ENCODE assay signal across 8 mouse cellular contexts in genomic region chr17:6380182-6380841, GRCm38 (mm10). TPM values are rescaled to one million over a fixed set of nuclear protein-coding genes. Genes with fewer than 3 reads are reported as not detected.
A peak's percentile ranks its signal among the peaks of the same experiment; 100 is the strongest.
DNase-seq lines count a peak whose midpoint lies in the region; ATAC-seq lines count a peak whose summit lies in the region.
"Not testable (repeated sequence)": the region's sequence is repeated elsewhere in the genome, so short reads cannot be mapped to it uniquely, and the experiment has no call there.

No protein-coding gene starts in this region.

- H3K4me2 ChIP-seq in embryonic facial prominence, embryonic 15.5 days (replicated peaks); forebrain, embryonic 15.5 days (replicated peaks); hindbrain, embryonic 13.5 days; limb, embryonic 11.5 days (ENCODE audit: low read depth, severe bottlenecking); midbrain, embryonic 11.5 days; midbrain, embryonic 16.5 days (ENCODE audit: low read length); neural tube, embryonic 14.5 days (ENCODE audit: low read depth, low read length): not testable (repeated sequence)

- H3K27me3 ChIP-seq in embryonic facial prominence, embryonic 15.5 days; forebrain, embryonic 15.5 days; hindbrain, embryonic 13.5 days; limb, embryonic 11.5 days (ENCODE audit: control insufficient read depth, insufficient read depth, low read length); midbrain, embryonic 11.5 days (ENCODE audit: control insufficient read depth, insufficient read depth, low read length); midbrain, embryonic 16.5 days (ENCODE audit: control insufficient read depth, insufficient read depth, low read depth, low read length); neural tube, embryonic 14.5 days (ENCODE audit: control insufficient read depth, insufficient read depth, low read length): not testable (repeated sequence)

- H3K27ac ChIP-seq in embryonic facial prominence, embryonic 15.5 days (replicated peaks); forebrain, embryonic 15.5 days (replicated peaks); hindbrain, embryonic 13.5 days; limb, embryonic 11.5 days (replicated peaks; ENCODE audit: low read depth, low read length); midbrain, embryonic 11.5 days (ENCODE audit: low read depth, low read length); midbrain, embryonic 16.5 days (ENCODE audit: low read length); neural tube, embryonic 14.5 days (ENCODE audit: low read depth, low read length): not testable (repeated sequence)

- not testable (repeated sequence) for H3K9me3 ChIP-seq in embryonic facial prominence, embryonic 15.5 days (replicated peaks); forebrain, embryonic 15.5 days; hindbrain, embryonic 13.5 days; limb, embryonic 11.5 days (ENCODE audit: control insufficient read depth, low read length); midbrain, embryonic 11.5 days (ENCODE audit: control insufficient read depth, low read length); midbrain, embryonic 16.5 days (replicated peaks; ENCODE audit: control insufficient read depth, low read length, poor library complexity, severe bottlenecking); neural tube, embryonic 14.5 days (ENCODE audit: control insufficient read depth, low read length)

- H3K4me3 ChIP-seq in embryonic facial prominence, embryonic 15.5 days (replicated peaks); forebrain, embryonic 15.5 days; hindbrain, embryonic 13.5 days; limb, embryonic 11.5 days (ENCODE audit: low read depth, low read length); midbrain, embryonic 11.5 days (ENCODE audit: low read depth, low read length); midbrain, embryonic 16.5 days (ENCODE audit: low read depth, low read length); neural tube, embryonic 14.5 days (ENCODE audit: low read depth, low read length): not testable (repeated sequence)

- not testable (repeated sequence) for H3K9ac ChIP-seq in embryonic facial prominence, embryonic 15.5 days; forebrain, embryonic 15.5 days (replicated peaks); hindbrain, embryonic 13.5 days; limb, embryonic 11.5 days (ENCODE audit: low read length); midbrain, embryonic 11.5 days (ENCODE audit: low read length); midbrain, embryonic 16.5 days (ENCODE audit: low read depth, low read length); neural tube, embryonic 14.5 days (replicated peaks; ENCODE audit: low read depth, low read length)

- not testable (repeated sequence) for H3K4me1 ChIP-seq in embryonic facial prominence, embryonic 15.5 days; forebrain, embryonic 15.5 days; hindbrain, embryonic 13.5 days (replicated peaks); limb, embryonic 11.5 days (ENCODE audit: control insufficient read depth, insufficient read depth, low read length); midbrain, embryonic 11.5 days (ENCODE audit: control insufficient read depth, insufficient read depth, low read length); midbrain, embryonic 16.5 days (ENCODE audit: control insufficient read depth, insufficient read depth, low read length); neural tube, embryonic 14.5 days (ENCODE audit: control insufficient read depth, insufficient read depth, low read length)

- not testable (repeated sequence) for DNase-seq in limb, embryonic 11.5 days (ENCODE audit: low spot score); midbrain, embryonic 11.5 days (ENCODE audit: low spot score, missing footprints)

- 0 out of 2 replicates have a peak, but pooled peaks have one; percentile 23 for ATAC-seq in cerebellum, adult (ENCODE audit: insufficient number of reproducible peaks, low FRiP score, low TSS enrichment)
- peak; percentile 54; the same call in 1 of the 2 replicates for ATAC-seq in embryonic facial prominence, embryonic 15.5 days (ENCODE audit: insufficient number of reproducible peaks, low FRiP score, low TSS enrichment, low read depth)
- ATAC-seq in forebrain, embryonic 15.5 days (replicated peaks): peak; percentile 93
- peak; percentile 90 for ATAC-seq in hindbrain, embryonic 13.5 days (ENCODE audit: low FRiP score)
- ATAC-seq in limb, embryonic 11.5 days (ENCODE audit: insufficient number of reproducible peaks, low FRiP score, low TSS enrichment, low read depth): peak; percentile 82
- ATAC-seq in midbrain, embryonic 11.5 days (ENCODE audit: low FRiP score): peak; percentile 76
- peak; percentile 61; the same call in 1 of the 2 replicates for ATAC-seq in midbrain, embryonic 16.5 days
- peak; percentile 91 for ATAC-seq in neural tube, embryonic 14.5 days (ENCODE audit: low read depth)

- H3K36me3 ChIP-seq in embryonic facial prominence, embryonic 15.5 days; forebrain, embryonic 15.5 days; hindbrain, embryonic 13.5 days; limb, embryonic 11.5 days (ENCODE audit: control insufficient read depth, insufficient read depth, low read length); midbrain, embryonic 11.5 days (ENCODE audit: control insufficient read depth, insufficient read depth, low read length); midbrain, embryonic 16.5 days (ENCODE audit: control insufficient read depth, insufficient read depth, low read length); neural tube, embryonic 14.5 days (ENCODE audit: control insufficient read depth, insufficient read depth, low read length): not testable (repeated sequence)

- WGBS in embryonic facial prominence, embryonic 15.5 days: 63% methylated on average over 2 of the region's 8 CpGs
- WGBS in forebrain, embryonic 15.5 days: 60% methylated on average over 2 of the region's 8 CpGs
- 45% methylated on average over 1 of the region's 8 CpGs for WGBS in hindbrain, embryonic 13.5 days
- WGBS in limb, embryonic 11.5 days: 78% methylated on average over 1 of the region's 8 CpGs
- 83% methylated on average over 1 of the region's 8 CpGs for WGBS in midbrain, embryonic 11.5 days
- 83% methylated on average over 1 of the region's 8 CpGs for WGBS in midbrain, embryonic 16.5 days
- WGBS in neural tube, embryonic 14.5 days: 13% methylated on average over 1 of the region's 8 CpGs

RNA-seq across cellular contexts. Expression of gene Dynlt1b, which starts 49.6 kb away (rescaled TPM):
- 467 and 526 TPM in 2 replicates for polyA plus RNA-seq in embryonic facial prominence, embryonic 15.5 days (2015; fragmentation: Nextera tagmentation; extraction: Ambion mirVana)
- 888 and 910 TPM in 2 replicates for polyA plus RNA-seq in forebrain, embryonic 15.5 days (2015; fragmentation: Nextera tagmentation; extraction: Ambion mirVana)
- polyA plus RNA-seq in hindbrain, embryonic 13.5 days (2015; fragmentation: Nextera tagmentation; extraction: Ambion mirVana): 1,230 and 1,256 TPM in 2 replicates
- polyA plus RNA-seq in limb, embryonic 11.5 days (2014; fragmentation: Nextera tagmentation; extraction: Ambion mirVana): 502 TPM in 2 replicates
- polyA plus RNA-seq in midbrain, embryonic 11.5 days (2014; fragmentation: Nextera tagmentation; extraction: Ambion mirVana): 673 and 680 TPM in 2 replicates
- polyA plus RNA-seq in midbrain, embryonic 16.5 days (2015; fragmentation: Nextera tagmentation; extraction: Ambion mirVana): 1,051 and 1,054 TPM in 2 replicates
- 1,448 and 1,501 TPM in 2 replicates for polyA plus RNA-seq in neural tube, embryonic 14.5 days (2014; fragmentation: Nextera tagmentation; extraction: Ambion mirVana)

Comparison
In these comparisons a context has a peak if more than half of its experiments do, and no peak if none do; other contexts are left out.
1. ATAC-seq: peak in every context shown above with its lines; median percentile 93 in forebrain, embryonic 15.5 days; 91 in neural tube, embryonic 14.5 days; 90 in hindbrain, embryonic 13.5 days; 82 in limb, embryonic 11.5 days; 76 in midbrain, embryonic 11.5 days; 61 in midbrain, embryonic 16.5 days; 54 in embryonic facial prominence, embryonic 15.5 days; 23 in cerebellum, adult.